Mouse (Mus musculus): ENCODE measurements around the gene Ppp1cc. TPM values are rescaled to one million over a fixed set of nuclear protein-coding genes. Genes with fewer than 3 reads are reported as not detected.
A peak's percentile ranks its signal among the peaks of the same experiment; 100 is the strongest.
"Not testable (repeated sequence)": the region's sequence is repeated elsewhere in the genome, so short reads cannot be mapped to it uniquely, and the experiment has no call there.

The Ppp1cc gene
- polyA plus RNA-seq, 1 experiment from 2014 or later: 338 TPM

- ATAC-seq (ENCODE audit: low FRiP score) (no peak), DNase-seq (ENCODE audit: low spot score, missing footprints) (peak; percentile 80)
- H3K27me3 ChIP-seq (ENCODE audit: control insufficient read depth, insufficient read depth, low read length): peaks cover 4% of the 10 kb centered on the region; the same call in 1 of the 2 replicates
- WGBS: 84% methylated on average over 14 of the region's 14 CpGs
- H3K4me1 ChIP-seq (ENCODE audit: control insufficient read depth, insufficient read depth, low read length): peaks cover 4% of the 10 kb centered on the region; the same call in 1 of the 2 replicates
- no peak overlapping the region for H3K27ac ChIP-seq (ENCODE audit: low read depth, low read length)
- no peaks in the 10 kb centered on the region for H3K9me3 ChIP-seq (ENCODE audit: control insufficient read depth, low read length)
- no peak overlapping the region for H3K4me2 ChIP-seq
- H3K4me3 ChIP-seq (ENCODE audit: low read depth, low read length): no peak overlapping the region
- H3K9ac ChIP-seq (ENCODE audit: low read length): no peak overlapping the region
- H3K36me3 ChIP-seq (ENCODE audit: control insufficient read depth, insufficient read depth, low read length): no peaks in the 10 kb centered on the region
Observed at GRCm38 (mm10) chr5:122134395-122135289, 23.4 kb upstream of the Ppp1cc start.

- peaks cover 4% of the 10 kb centered on the region; the same call in 1 of the 2 replicates for H3K4me1 ChIP-seq (ENCODE audit: control insufficient read depth, insufficient read depth, low read length)
- WGBS: 68% methylated on average over 3 of the region's 3 CpGs
Observed at GRCm38 (mm10) chr5:122135290-122135882, 22.7 kb upstream of the Ppp1cc start.

DNA sequence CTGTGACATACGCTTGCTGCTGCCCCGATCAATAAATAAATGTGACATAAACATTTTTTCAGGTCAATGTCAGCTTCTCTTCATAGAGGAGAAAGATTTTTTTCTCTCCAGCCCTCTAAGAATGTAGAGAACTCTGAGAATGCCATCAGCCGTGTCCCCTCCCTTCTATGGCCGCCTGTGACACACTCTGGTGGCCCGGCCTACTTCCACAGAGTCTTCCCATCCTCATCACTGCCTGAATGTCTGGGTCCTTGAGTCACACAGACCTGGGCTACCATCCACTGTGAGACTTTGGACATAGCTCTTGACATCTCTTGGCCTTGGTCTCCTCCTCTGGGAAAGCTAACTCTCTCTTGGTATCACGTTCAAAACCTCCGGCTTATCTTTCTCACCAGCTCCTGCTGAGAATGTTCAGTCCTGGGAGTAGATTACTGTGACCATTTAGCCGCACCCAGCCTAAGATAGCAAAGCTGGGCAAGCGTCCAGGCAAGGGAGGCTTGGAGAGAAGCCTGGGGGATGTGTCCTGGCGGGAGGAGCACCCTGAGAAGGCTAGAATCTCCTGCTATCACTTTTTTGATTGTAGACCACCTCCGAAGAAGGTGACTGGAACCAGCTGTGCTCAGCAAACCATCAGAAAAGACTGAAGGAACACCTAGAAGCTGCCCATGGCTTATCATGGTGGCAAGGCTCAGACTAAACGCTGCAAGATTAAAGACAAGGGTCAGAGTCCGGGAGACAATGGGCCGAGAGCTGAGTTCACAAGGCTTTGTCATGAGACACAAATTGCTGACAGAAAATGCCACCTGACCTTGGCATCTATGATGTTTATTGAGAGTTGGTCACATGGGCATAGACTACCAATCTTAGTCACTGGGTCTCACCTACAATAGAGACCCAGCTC is 21.3 kb upstream of the Ppp1cc start:
- DNase-seq (ENCODE audit: low spot score, missing footprints): peak; percentile 72
- no peak overlapping the region for H3K27ac ChIP-seq (ENCODE audit: low read depth, low read length)
- H3K4me3 ChIP-seq (ENCODE audit: low read depth, low read length): no peak overlapping the region
- no peak overlapping the region for H3K4me2 ChIP-seq
- peaks cover 3% of the 10 kb centered on the region; the same call in 1 of the 2 replicates for H3K4me1 ChIP-seq (ENCODE audit: control insufficient read depth, insufficient read depth, low read length)
- 89% methylated on average over 14 of the region's 14 CpGs for WGBS
- H3K9me3 ChIP-seq (ENCODE audit: control insufficient read depth, low read length): no peaks in the 10 kb centered on the region
- ATAC-seq (ENCODE audit: low FRiP score): no peak
- H3K36me3 ChIP-seq (ENCODE audit: control insufficient read depth, insufficient read depth, low read length): no peaks in the 10 kb centered on the region
- H3K27me3 ChIP-seq (ENCODE audit: control insufficient read depth, insufficient read depth, low read length): peaks cover 4% of the 10 kb centered on the region; the same call in 1 of the 2 replicates
- no peak overlapping the region for H3K9ac ChIP-seq (ENCODE audit: low read length)

More at GRCm38 (mm10) chr5:122135290-122135882, 22.7 kb upstream of the Ppp1cc start:
- ATAC-seq (ENCODE audit: low FRiP score) (no peak), DNase-seq (ENCODE audit: low spot score, missing footprints) (peak; percentile 8)
- Histone ChIP-seq H3K27ac (ENCODE audit: low read depth, low read length) (no peak overlapping the region), H3K4me3 (ENCODE audit: low read depth, low read length) (no peak overlapping the region), H3K9ac (ENCODE audit: low read length) (no peak overlapping the region), H3K27me3 (ENCODE audit: control insufficient read depth, insufficient read depth, low read length) (peaks cover 4% of the 10 kb centered on the region; the same call in 1 of the 2 replicates), H3K36me3 (ENCODE audit: control insufficient read depth, insufficient read depth, low read length) (no peaks in the 10 kb centered on the region), H3K4me2 (no peak overlapping the region), H3K9me3 (ENCODE audit: control insufficient read depth, low read length) (no peaks in the 10 kb centered on the region)

- no peak for ATAC-seq (ENCODE audit: low FRiP score)
- Histone ChIP-seq H3K27me3 (ENCODE audit: control insufficient read depth, insufficient read depth, low read length) (no peaks in the 10 kb centered on the region), H3K4me2 (no peak overlapping the region), H3K27ac (ENCODE audit: low read depth, low read length) (no peak overlapping the region), H3K4me1 (ENCODE audit: control insufficient read depth, insufficient read depth, low read length) (no peaks in the 10 kb centered on the region), H3K4me3 (ENCODE audit: low read depth, low read length) (no peak overlapping the region), H3K36me3 (ENCODE audit: control insufficient read depth, insufficient read depth, low read length) (no peaks in the 10 kb centered on the region), H3K9me3 (ENCODE audit: control insufficient read depth, low read length) (no peaks in the 10 kb centered on the region), H3K9ac (ENCODE audit: low read length) (no peak overlapping the region)
- DNase-seq (ENCODE audit: low spot score, missing footprints): no peak
- 78% methylated on average over 15 of the region's 15 CpGs for whole genome bisulfite sequencing
Observed at GRCm38 (mm10) chr5:122138856-122139255, 19.2 kb upstream of the Ppp1cc start.

- not testable (repeated sequence) for H3K27me3 ChIP-seq (ENCODE audit: control insufficient read depth, insufficient read depth, low read length); ATAC-seq (ENCODE audit: low FRiP score); H3K4me2 ChIP-seq; H3K27ac ChIP-seq (ENCODE audit: low read depth, low read length); H3K36me3 ChIP-seq (ENCODE audit: control insufficient read depth, insufficient read depth, low read length); DNase-seq (ENCODE audit: low spot score, missing footprints); H3K4me1 ChIP-seq (ENCODE audit: control insufficient read depth, insufficient read depth, low read length); H3K9ac ChIP-seq (ENCODE audit: low read length); H3K9me3 ChIP-seq (ENCODE audit: control insufficient read depth, low read length); H3K4me3 ChIP-seq (ENCODE audit: low read depth, low read length)
- 63% methylated on average over 2 of the region's 2 CpGs for WGBS
Observed at GRCm38 (mm10) chr5:122139771-122140170, 18.3 kb upstream of the Ppp1cc start.

DNA sequence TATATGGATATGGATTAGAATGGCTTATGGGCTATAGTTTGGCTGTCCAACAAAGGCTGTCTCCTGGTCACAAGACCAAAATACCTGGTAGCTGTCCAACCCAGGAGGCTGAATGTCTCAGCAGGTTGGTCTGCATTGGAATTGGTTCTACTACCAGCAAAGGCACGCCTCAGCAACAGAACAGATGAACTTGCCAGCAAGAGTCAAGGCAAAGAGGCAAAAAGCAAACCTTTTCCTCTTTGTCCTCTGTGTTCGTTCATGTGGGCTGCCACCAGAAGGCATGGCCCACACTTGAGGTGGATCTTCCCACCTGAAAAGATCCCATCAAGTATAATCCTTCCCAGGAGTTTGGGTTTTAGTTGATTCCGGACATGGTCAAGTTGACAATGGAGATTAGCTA is 17.4 kb upstream of the Ppp1cc start, which contains the start of gene Ccdc63:
Gene Ccdc63, minus strand, starts transcription at position 101 of the 400 bp plus-strand sequence.
- DNase-seq (ENCODE audit: low spot score, missing footprints) (no peak), ATAC-seq (ENCODE audit: low FRiP score) (no peak)
- Histone ChIP-seq H3K36me3 (ENCODE audit: control insufficient read depth, insufficient read depth, low read length) (no peaks in the 10 kb centered on the region), H3K4me3 (ENCODE audit: low read depth, low read length) (no peak within 1 kb of the TSS), H3K27ac (ENCODE audit: low read depth, low read length) (no peak within 1 kb of the TSS), H3K9ac (ENCODE audit: low read length) (no peak within 1 kb of the TSS), H3K9me3 (ENCODE audit: control insufficient read depth, low read length) (no peaks in the 10 kb centered on the region), H3K4me2 (no peak within 1 kb of the TSS), H3K27me3 (ENCODE audit: control insufficient read depth, insufficient read depth, low read length) (no peaks in the 10 kb centered on the region), H3K4me1 (ENCODE audit: control insufficient read depth, insufficient read depth, low read length) (no peaks in the 10 kb centered on the region)
- WGBS: 92% methylated on average over 3 of the region's 3 CpGs

- WGBS: 52% methylated on average over 8 of the region's 8 CpGs
- no peaks in the 10 kb centered on the region for H3K4me1 ChIP-seq (ENCODE audit: control insufficient read depth, insufficient read depth, low read length)
- no peak overlapping the region for H3K9ac ChIP-seq (ENCODE audit: low read length)
- no peaks in the 10 kb centered on the region for H3K27me3 ChIP-seq (ENCODE audit: control insufficient read depth, insufficient read depth, low read length)
- ATAC-seq (ENCODE audit: low FRiP score) (no peak), DNase-seq (ENCODE audit: low spot score, missing footprints) (peak; percentile 93)
- no peaks in the 10 kb centered on the region for H3K36me3 ChIP-seq (ENCODE audit: control insufficient read depth, insufficient read depth, low read length)
- H3K27ac ChIP-seq (ENCODE audit: low read depth, low read length): no peak overlapping the region
- H3K4me3 ChIP-seq (ENCODE audit: low read depth, low read length): no peak overlapping the region
- H3K4me2 ChIP-seq: no peak overlapping the region
- no peaks in the 10 kb centered on the region for H3K9me3 ChIP-seq (ENCODE audit: control insufficient read depth, low read length)
Observed at GRCm38 (mm10) chr5:122142230-122142992, 15.7 kb upstream of the Ppp1cc start.

- Histone ChIP-seq H3K4me1 (ENCODE audit: control insufficient read depth, insufficient read depth, low read length) (no peaks in the 10 kb centered on the region), H3K4me2 (no peak overlapping the region), H3K36me3 (ENCODE audit: control insufficient read depth, insufficient read depth, low read length) (no peaks in the 10 kb centered on the region), H3K27me3 (ENCODE audit: control insufficient read depth, insufficient read depth, low read length) (no peaks in the 10 kb centered on the region), H3K9me3 (ENCODE audit: control insufficient read depth, low read length) (no peaks in the 10 kb centered on the region), H3K27ac (ENCODE audit: low read depth, low read length) (no peak overlapping the region), H3K4me3 (ENCODE audit: low read depth, low read length) (no peak overlapping the region), H3K9ac (ENCODE audit: low read length) (no peak overlapping the region)
- ATAC-seq (ENCODE audit: low FRiP score): no peak
- 92% methylated on average over 15 of the region's 15 CpGs for WGBS
- DNase-seq (ENCODE audit: low spot score, missing footprints): no peak
Observed at GRCm38 (mm10) chr5:122143543-122143942, 14.5 kb upstream of the Ppp1cc start.
